Mouse (Mus musculus): Measurements from ENCODE around the gene Fam171a2.
"Not testable (repeated sequence)": the region's sequence is repeated elsewhere in the genome, so short reads cannot be mapped to it uniquely, and the experiment has no call there.

The Fam171a2 gene

GRCm38 (mm10) chr11:102411704-102412103 lies 35.8 kb downstream of the Fam171a2 start:
- in situ Hi-C loops (cut with MboI, MseI): no loop called here

GRCm38 (mm10) chr11:102411061-102411460 lies 36.4 kb downstream of the Fam171a2 start:
- in situ Hi-C loops (cut with MboI, MseI): no loop called here

- in situ Hi-C loops (cut with MboI, MseI): not testable (repeated sequence)
Observed at GRCm38 (mm10) chr11:102410345-102410744, 37.1 kb downstream of the Fam171a2 start.

GRCm38 (mm10) chr11:102409795-102410330 lies 37.6 kb downstream of the Fam171a2 start:
- in situ Hi-C loops (cut with MboI, MseI): loop anchor here in 1 of 2 experiments (10.0 kb wide), 1 partner anchor 115 kb away; the partner anchor contains the start of gene Atxn7l3

- in situ Hi-C loops (cut with MboI, MseI): loop anchor here in 1 of 2 experiments (10.0 kb wide), 1 partner anchor 114 kb away; the partner anchor contains the start of gene Atxn7l3
Observed at GRCm38 (mm10) chr11:102408888-102409794, 38.3 kb downstream of the Fam171a2 start.

GRCm38 (mm10) chr11:102408344-102408876 lies 39.1 kb downstream of the Fam171a2 start:
- in situ Hi-C loops (cut with MboI, MseI): loop anchor here in 1 of 2 experiments (10.0 kb wide), 1 partner anchor 114 kb away; the partner anchor contains the start of gene Atxn7l3

GRCm38 (mm10) chr11:102407834-102408215 lies 39.7 kb downstream of the Fam171a2 start, which contains the start of gene Slc25a39:
Gene Slc25a39 (minus strand): TSS chr11:102407946.
- in situ Hi-C loops (cut with MboI, MseI): loop anchor here in 1 of 2 experiments (10.0 kb wide), 1 partner anchor 113 kb away; the partner anchor contains the start of gene Atxn7l3

GRCm38 (mm10) chr11:102406900-102407833 lies 40.3 kb downstream of the Fam171a2 start:
- in situ Hi-C loops (cut with MboI, MseI): loop anchor here in 1 of 2 experiments (10.0 kb wide), 1 partner anchor 112 kb away; the partner anchor contains the start of gene Atxn7l3

- in situ Hi-C loops (cut with MboI, MseI): loop anchor here in 1 of 2 experiments (10.0 kb wide), 1 partner anchor 112 kb away; the partner anchor contains the start of gene Atxn7l3
Observed at GRCm38 (mm10) chr11:102406401-102406800, 41.1 kb downstream of the Fam171a2 start.

GRCm38 (mm10) chr11:102405544-102406285 lies 41.8 kb downstream of the Fam171a2 start:
- in situ Hi-C loops (cut with MboI, MseI): loop anchor here in 1 of 2 experiments (10.0 kb wide), 1 partner anchor 111 kb away; the partner anchor contains the start of gene Atxn7l3

GRCm38 (mm10) chr11:102404161-102405010 lies 43.1 kb downstream of the Fam171a2 start:
- in situ Hi-C loops (cut with MboI, MseI): loop anchor here in 1 of 2 experiments (10.0 kb wide), 1 partner anchor 110 kb away; the partner anchor contains the start of gene Atxn7l3

GRCm38 (mm10) chr11:102403657-102404056 lies 43.8 kb downstream of the Fam171a2 start:
- in situ Hi-C loops (cut with MboI, MseI): loop anchor here in 1 of 2 experiments (10.0 kb wide), 1 partner anchor 109 kb away; the partner anchor contains the start of gene Atxn7l3

- in situ Hi-C loops (cut with MboI, MseI): loop anchor here in 1 of 2 experiments (10.0 kb wide), 1 partner anchor 107 kb away; the partner anchor contains the start of gene Atxn7l3
Observed at GRCm38 (mm10) chr11:102401898-102402500, 45.5 kb downstream of the Fam171a2 start.

GRCm38 (mm10) chr11:102400513-102401084 lies 46.9 kb downstream of the Fam171a2 start:
- in situ Hi-C loops (cut with MboI, MseI): loop anchor here in 1 of 2 experiments (10.0 kb wide), 1 partner anchor 106 kb away; the partner anchor contains the start of gene Atxn7l3

- in situ Hi-C loops (cut with MboI, MseI): loop anchor here in 1 of 2 experiments (10.0 kb wide), 1 partner anchor 105 kb away; the partner anchor contains the start of gene Atxn7l3
Observed at GRCm38 (mm10) chr11:102399610-102400072, 47.8 kb downstream of the Fam171a2 start.

GRCm38 (mm10) chr11:102399107-102399506 lies 48.4 kb downstream of the Fam171a2 start:
- in situ Hi-C loops (cut with MboI, MseI): no loop called here

Data from T-helper 17 cell (primary cell).